Mouse (Mus musculus) megakaryocyte, embryonic 14.5 days (primary cell): ENCODE data around the gene Sec24d. TPM values are rescaled to one million over a fixed set of nuclear protein-coding genes. Genes with fewer than 3 reads are reported as not detected.
"Not testable (repeated sequence)": the region's sequence is repeated elsewhere in the genome, so short reads cannot be mapped to it uniquely, and the experiment has no call there.

Experiments used
- H3K27me3 ChIP-seq: replicated peaks from 2 replicates; pipeline ENCODE3; 2012; ENCODE audit warnings: inconsistent platforms
- H3K36me3 ChIP-seq: replicated peaks from 2 replicates; pipeline ENCODE3; 2012; ENCODE audit warnings: low read length, inconsistent platforms, mixed read lengths
- H3K4me1 ChIP-seq: 2 replicates; pipeline ENCODE4 v1.6.1; 2012; ENCODE audit warnings: inconsistent platforms
- H3K4me3 ChIP-seq: replicated peaks from 2 replicates; pipeline ENCODE3; 2012; ENCODE audit warnings: moderate library complexity, mild to moderate bottlenecking, inconsistent platforms
- H3K9me3 ChIP-seq: 2 replicates; pipeline ENCODE4 v1.6.1; 2012; ENCODE audit warnings: inconsistent platforms
- FLI1 ChIP-seq: IDR thresholded peaks from 2 replicates; pipeline ENCODE4 v1.6.1; 2012; ENCODE audit warnings: low read length, inconsistent platforms, mixed read lengths
- GATA1 ChIP-seq: IDR thresholded peaks from 3 replicates; pipeline ENCODE4 v1.6.1; 2012; ENCODE audit warnings: mixed read lengths, low read length, inconsistent platforms, borderline replicate concordance
- polyA plus RNA-seq: library from polyadenylated mRNA; stranded (reverse); fragments of >175 nt; gene quantifications from 2 replicates; pipeline ENCODE4 v1.2.3, GENCODE M21; 2012; ENCODE audit warnings: low replicate concordance; ENCODE audit not compliant: insufficient read depth

Sec24d gene
- polyA plus RNA-seq, 1 experiment, result 15.6 TPM

GRCm38 (mm10) chr3:123353661-123354060 lies 86.4 kb downstream of the Sec24d start:
- Histone ChIP-seq H3K4me3 (no peak overlapping the region), H3K9me3 (no peaks in the 10 kb centered on the region), H3K36me3 (peaks cover 78% of the 10 kb centered on the region), H3K4me1 (peaks cover 14% of the 10 kb centered on the region; the same call in 1 of the 2 replicates), H3K27me3 (no peaks in the 10 kb centered on the region)
- no peak for TF ChIP-seq GATA1

DNA sequence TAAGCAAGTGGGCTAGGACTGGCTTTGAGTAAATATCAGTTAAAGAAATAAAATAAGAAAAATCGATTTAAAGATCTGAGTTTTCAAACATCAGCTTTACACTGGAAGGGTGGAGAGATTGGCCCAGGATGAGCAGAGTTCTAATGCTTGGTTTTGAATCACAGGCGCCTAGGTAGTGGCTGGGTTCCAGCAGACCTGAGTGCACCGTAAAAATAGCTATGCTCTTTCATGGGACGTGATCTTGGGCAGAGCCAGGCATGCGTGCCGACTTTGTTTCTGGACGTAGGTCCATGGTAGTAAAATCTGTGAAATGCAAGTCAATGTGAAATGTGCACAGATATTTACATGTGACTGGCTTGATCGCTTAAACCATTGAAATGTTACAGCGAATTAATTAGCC lies 87.1 kb downstream of the Sec24d start:
- no peaks in the 10 kb centered on the region for H3K27me3 ChIP-seq
- no peak for TF ChIP-seq GATA1
- no peak for TF ChIP-seq FLI1
- peaks cover 81% of the 10 kb centered on the region for H3K36me3 ChIP-seq
- no peak overlapping the region for H3K4me3 ChIP-seq
- H3K9me3 ChIP-seq, result no peaks in the 10 kb centered on the region
- H3K4me1 ChIP-seq, result peaks cover 17% of the 10 kb centered on the region

GRCm38 (mm10) chr3:123356377-123356991 lies 89.2 kb downstream of the Sec24d start:
- Histone ChIP-seq H3K27me3 (no peaks in the 10 kb centered on the region), H3K4me1 (peaks cover 28% of the 10 kb centered on the region), H3K36me3 (peaks cover 81% of the 10 kb centered on the region), H3K9me3 (no peaks in the 10 kb centered on the region), H3K4me3 (no peak overlapping the region)
- TF ChIP-seq GATA1 (no peak), FLI1 (no peak)

DNA sequence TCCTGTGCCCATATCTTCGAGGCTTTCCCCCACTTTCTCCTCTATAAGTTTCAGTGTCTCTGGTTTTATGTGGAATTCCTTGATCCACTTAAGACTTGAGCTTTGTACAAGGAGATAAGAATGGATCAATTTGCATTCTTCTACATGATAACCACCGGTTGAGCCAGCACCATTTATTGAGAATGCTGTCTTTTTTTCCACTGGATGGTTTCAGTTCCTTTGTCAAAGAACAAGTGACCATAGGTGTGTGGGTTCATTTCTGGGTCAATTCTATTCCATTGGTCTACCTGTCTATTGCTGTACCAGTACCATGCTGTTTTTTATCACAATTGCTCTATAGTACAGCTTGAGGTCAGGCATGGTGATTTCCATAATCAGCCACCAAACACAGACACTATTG lies 99.6 kb downstream of the Sec24d start:
- Histone ChIP-seq H3K4me1 (peaks cover 32% of the 10 kb centered on the region), H3K36me3 (peaks cover 82% of the 10 kb centered on the region)
- H3K27me3 ChIP-seq, H3K4me3 ChIP-seq, H3K9me3 ChIP-seq: not testable (repeated sequence)

GRCm38 (mm10) chr3:123369161-123369560 lies 101.9 kb downstream of the Sec24d start:
- TF ChIP-seq GATA1 (no peak), FLI1 (no peak)
- Histone ChIP-seq H3K27me3 (no peaks in the 10 kb centered on the region), H3K4me3 (no peak overlapping the region), H3K9me3 (no peaks in the 10 kb centered on the region), H3K4me1 (peaks cover 21% of the 10 kb centered on the region), H3K36me3 (peaks cover 73% of the 10 kb centered on the region)

GRCm38 (mm10) chr3:123370927-123371326 lies 103.7 kb downstream of the Sec24d start:
- Histone ChIP-seq H3K4me1 (peaks cover 13% of the 10 kb centered on the region; the same call in 1 of the 2 replicates), H3K9me3 (no peaks in the 10 kb centered on the region), H3K27me3 (no peaks in the 10 kb centered on the region), H3K36me3 (peaks cover 75% of the 10 kb centered on the region), H3K4me3 (no peak overlapping the region)
- TF ChIP-seq FLI1 (no peak), GATA1 (no peak)

DNA sequence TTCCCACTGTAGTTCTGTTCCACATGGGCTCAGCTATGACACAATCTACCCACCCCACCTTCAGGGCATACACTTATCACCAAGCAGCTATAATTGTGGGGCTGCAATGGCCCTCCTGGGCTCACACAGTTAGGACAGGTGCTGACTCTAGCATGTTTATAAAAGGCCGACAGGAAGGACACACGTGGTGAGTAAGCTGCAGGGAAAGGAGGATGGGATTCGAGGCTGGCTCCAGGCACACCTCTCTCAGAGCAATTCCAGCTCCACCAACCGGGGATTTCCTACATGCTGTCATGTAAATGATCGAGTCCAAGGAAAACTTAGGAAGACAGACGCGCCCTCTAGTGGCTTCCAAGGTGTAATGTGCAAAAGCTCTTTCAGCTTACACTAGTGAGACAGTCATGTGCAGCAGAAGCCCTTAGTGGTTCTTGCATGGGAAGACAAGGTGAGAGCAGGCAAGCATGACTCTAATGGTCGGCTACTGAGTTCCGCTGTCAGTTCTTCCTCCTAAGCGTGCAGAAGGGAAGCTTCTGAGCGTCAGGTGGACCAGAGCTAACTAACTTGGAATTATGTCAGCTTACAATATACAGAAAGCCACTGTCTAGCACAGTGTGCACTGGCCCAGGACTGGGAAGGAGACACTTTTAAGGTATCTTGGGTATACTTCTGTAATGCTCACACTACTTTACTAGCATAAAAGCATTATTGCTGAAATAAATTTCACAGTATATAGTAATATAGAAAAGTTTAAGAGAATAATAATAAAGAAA lies 104.7 kb downstream of the Sec24d start:
- no peaks in the 10 kb centered on the region for H3K9me3 ChIP-seq
- H3K4me3 ChIP-seq, result no peak overlapping the region
- 0 out of 2 replicates have a peak, but pooled peaks cover 10% of the 10 kb centered on the region for H3K4me1 ChIP-seq
- peaks cover 79% of the 10 kb centered on the region for H3K36me3 ChIP-seq
- no peaks in the 10 kb centered on the region for H3K27me3 ChIP-seq
- TF ChIP-seq GATA1, result no peak
- TF ChIP-seq FLI1, result no peak

DNA sequence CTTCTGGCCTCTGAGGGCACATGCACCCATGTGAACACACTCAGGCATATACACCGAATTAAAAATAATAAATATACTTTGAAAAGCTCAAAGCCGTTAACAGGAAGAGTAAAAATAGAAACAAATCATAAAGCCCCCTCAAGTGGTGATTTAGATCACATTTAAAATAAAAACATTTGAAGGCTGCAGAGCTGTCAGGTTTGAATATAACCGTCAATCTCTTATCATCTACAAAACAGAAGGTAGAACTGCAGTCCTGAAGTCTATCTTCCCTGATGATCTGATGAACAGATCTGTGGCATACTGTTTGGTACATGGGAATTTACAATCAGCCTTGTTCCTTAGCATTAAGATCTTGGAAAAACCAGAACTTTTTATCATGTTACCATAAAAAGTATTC lies 109.3 kb downstream of the Sec24d start:
- Histone ChIP-seq H3K9me3 (no peaks in the 10 kb centered on the region), H3K27me3 (no peaks in the 10 kb centered on the region), H3K36me3 (peaks cover 78% of the 10 kb centered on the region), H3K4me3 (no peak overlapping the region), H3K4me1 (0 out of 2 replicates have a peak, but pooled peaks cover 13% of the 10 kb centered on the region)
- TF ChIP-seq GATA1 (no peak), FLI1 (no peak)

DNA sequence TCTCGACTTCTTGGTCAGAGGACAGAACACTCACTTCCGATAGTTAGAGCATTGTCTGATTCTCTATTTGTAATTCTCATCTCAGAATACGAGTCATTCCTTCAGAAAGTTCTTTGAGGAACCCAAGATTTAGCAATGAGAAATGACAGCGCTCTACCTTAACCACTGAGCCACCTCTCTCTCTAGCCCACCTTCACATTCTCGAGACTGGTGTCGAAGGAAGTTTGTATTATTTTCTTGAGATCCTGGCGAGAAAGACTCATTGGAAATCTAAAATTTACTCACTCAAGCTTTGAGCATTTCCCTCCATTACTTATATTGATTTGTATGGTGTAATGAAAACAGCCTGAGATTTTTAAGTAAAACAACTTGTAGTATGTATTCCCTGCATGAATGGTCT lies 117.2 kb downstream of the Sec24d start:
- Histone ChIP-seq H3K4me1 (peaks cover 19% of the 10 kb centered on the region), H3K36me3 (peaks cover 25% of the 10 kb centered on the region), H3K4me3 (peak overlapping the region; percentile 98), H3K27me3 (peaks cover 4% of the 10 kb centered on the region), H3K9me3 (no peaks in the 10 kb centered on the region)
- TF ChIP-seq GATA1, result no peak
- TF ChIP-seq FLI1, result no peak

GRCm38 (mm10) chr3:123385118-123385485 lies 117.8 kb downstream of the Sec24d start:
- Histone ChIP-seq H3K4me1 (peaks cover 19% of the 10 kb centered on the region), H3K4me3 (peak overlapping the region; percentile 98), H3K36me3 (peaks cover 18% of the 10 kb centered on the region), H3K27me3 (peaks cover 4% of the 10 kb centered on the region), H3K9me3 (no peaks in the 10 kb centered on the region)
- TF ChIP-seq FLI1 (no peak), GATA1 (no peak)
